Mouse (Mus musculus) liver, embryonic 14.5 days (tissue): ENCODE measurements at regions not wholly inside any gene's neighbourhood (a gene's known extent, or its start where the extent isn't known, plus 50 kb on each side); places are given as distances from the start of the nearest gene placed in this dataset.

Experiments used
- ATAC-seq: fragments of 200-750 bp; cut with Nextera tagmentation; 2 replicates; pipeline ENCODE4 v1.8.0; 2017; ENCODE audit warnings: moderate number of reproducible peaks, mild to moderate bottlenecking, moderate library complexity; ENCODE audit not compliant: insufficient read depth
- DNase-seq, 3 experiments: peaks; one replicate each; pipeline ENCODE4 v3.0.0-alpha.2; 2012 to 2013; ENCODE audit warnings: low read depth in 3 of 3, low spot score in 3 of 3
- H3K27ac ChIP-seq: fragments of 300-500 bp; sonication (generic); 2 replicates; pipeline ENCODE4 v1.5.1; 2014; ENCODE audit warnings: moderate library complexity, mild to moderate bottlenecking, control low read depth, inconsistent platforms
- H3K27me3 ChIP-seq: fragments of 300-500 bp; sonication (generic); 2 replicates; pipeline ENCODE4 v1.6.1; 2014; ENCODE audit warnings: mild to moderate bottlenecking, low read length, moderate library complexity; ENCODE audit not compliant: control insufficient read depth, insufficient read depth
- H3K36me3 ChIP-seq: fragments of 300-500 bp; sonication (generic); replicated peaks from 2 replicates; pipeline ENCODE4 v1.6.1; 2014; ENCODE audit warnings: low read depth; ENCODE audit not compliant: control insufficient read depth, insufficient read depth
- H3K4me1 ChIP-seq, 2 experiments: fragments of 200-500 bp in 1 of 2; fragments of 300-500 bp in 1 of 2; sonication (generic) in 1 of 2; replicated peaks; 2 replicates each; pipeline ENCODE4 v1.6.1; 2012 to 2014; ENCODE audit warnings: antibody characterized with exemption in 1 of 2, inconsistent platforms in 1 of 2, low read length in 1 of 2; ENCODE audit not compliant: control insufficient read depth in 2 of 2, insufficient read depth in 2 of 2
- H3K4me2 ChIP-seq: fragments of 300-500 bp; sonication (generic); 2 replicates; pipeline ENCODE4 v1.6.1; 2014; ENCODE audit warnings: low read depth, mild to moderate bottlenecking, control low read depth, moderate library complexity
- H3K4me3 ChIP-seq, 2 experiments: fragments of 200-500 bp in 1 of 2; fragments of 300-500 bp in 1 of 2; sonication (generic) in 1 of 2; 2 replicates each; pipeline ENCODE4 v1.5.1; 2012 to 2014; ENCODE audit warnings: low read depth in 2 of 2, low read length in 2 of 2, mild to moderate bottlenecking in 2 of 2, control low read depth in 1 of 2, inconsistent platforms in 1 of 2, moderate library complexity in 1 of 2; ENCODE audit not compliant: insufficient read depth in 1 of 2
- H3K9ac ChIP-seq: fragments of 300-500 bp; sonication (generic); replicated peaks from 2 replicates; pipeline ENCODE4 v1.6.1; 2014; ENCODE audit warnings: mild to moderate bottlenecking, control low read depth, moderate library complexity
- H3K9me3 ChIP-seq: fragments of 300-500 bp; sonication (generic); 2 replicates; pipeline ENCODE4 v1.6.1; 2016; ENCODE audit warnings: low read length, mixed read lengths; ENCODE audit not compliant: control insufficient read depth
- CTCF ChIP-seq: IDR thresholded peaks from 2 replicates; pipeline ENCODE4 v1.5.1; 2016; ENCODE audit warnings: antibody characterized with exemption, low read depth, control low read depth
- EP300 ChIP-seq: IDR thresholded peaks from 2 replicates; pipeline ENCODE4 v1.6.1; 2016; ENCODE audit warnings: antibody characterized with exemption, low read depth
- WGBS: fragments of 180-500 bp; shearing (Covaris S2); extraction: QIAGEN DNeasy Blood & Tissue Kit; methylation state at CpG from one replicate; pipeline ENCODE4 v1.1.7; 2014; ENCODE audit not compliant: insufficient replicate concordance; 5-methylcytosine and 5-hydroxymethylcytosine counted together

GRCm38 (mm10) chr14:100366234-100366864 is 81.9 kb upstream of the Klf12 start:
- Histone ChIP-seq H3K27ac (no peak overlapping the region), H3K4me1 (no peaks in the 10 kb centered on the region), H3K27me3 (no peaks in the 10 kb centered on the region), H3K4me3 (no peak overlapping the region), H3K36me3 (no peaks in the 10 kb centered on the region), H3K4me2 (no peak overlapping the region), H3K9ac (no peak overlapping the region), H3K9me3 (no peaks in the 10 kb centered on the region)
- TF ChIP-seq CTCF (no peak), EP300 (no peak)
- ATAC-seq (no peak), DNase-seq (no peak)
- WGBS: 64% methylated on average over 5 of the region's 5 CpGs

GRCm38 (mm10) chr14:100362786-100363185 is 78.3 kb upstream of the Klf12 start:
- H3K27ac ChIP-seq: no peak overlapping the region
- H3K36me3 ChIP-seq: no peaks in the 10 kb centered on the region
- DNase-seq (no peak), ATAC-seq (no peak)
- TF ChIP-seq EP300: no peak
- no peak for TF ChIP-seq CTCF
- H3K9ac ChIP-seq: no peak overlapping the region
- H3K4me3 ChIP-seq: no peak overlapping the region
- no peaks in the 10 kb centered on the region for H3K9me3 ChIP-seq
- H3K4me2 ChIP-seq: no peak overlapping the region
- WGBS: 72% methylated on average over 3 of the region's 3 CpGs
- 0 out of 4 replicates have a peak, but pooled peaks cover 0 to 3% of the 10 kb centered on the region in 2 experiments for H3K4me1 ChIP-seq
- H3K27me3 ChIP-seq: no peaks in the 10 kb centered on the region

- H3K27me3 ChIP-seq: no peaks in the 10 kb centered on the region
- no peak overlapping the region for H3K27ac ChIP-seq
- 58% methylated on average over 1 of the region's 1 CpGs for WGBS
- no peak overlapping the region for H3K9ac ChIP-seq
- no peaks in the 10 kb centered on the region for H3K9me3 ChIP-seq
- 0 out of 4 replicates have a peak, but pooled peaks cover 0 to 3% of the 10 kb centered on the region in 2 experiments for H3K4me1 ChIP-seq
- no peaks in the 10 kb centered on the region for H3K36me3 ChIP-seq
- no peak overlapping the region for H3K4me3 ChIP-seq
- no peak overlapping the region for H3K4me2 ChIP-seq
- no peak for DNase-seq
- TF ChIP-seq CTCF (no peak), EP300 (no peak)
- ATAC-seq: no peak
Measured at GRCm38 (mm10) chr14:100361346-100362029, 77.0 kb upstream of the Klf12 start.

GRCm38 (mm10) chr14:100359881-100360280 is 75.4 kb upstream of the Klf12 start:
- Histone ChIP-seq H3K9me3 (no peaks in the 10 kb centered on the region), H3K4me1 (0 out of 4 replicates have a peak, but pooled peaks cover 0 to 3% of the 10 kb centered on the region in 2 experiments), H3K4me3 (no peak overlapping the region), H3K9ac (no peak overlapping the region), H3K36me3 (no peaks in the 10 kb centered on the region), H3K27ac (no peak overlapping the region), H3K4me2 (no peak overlapping the region), H3K27me3 (no peaks in the 10 kb centered on the region)
- DNase-seq (no peak), ATAC-seq (no peak)
- TF ChIP-seq EP300 (no peak), CTCF (no peak)
- 61% methylated on average over 3 of the region's 3 CpGs for WGBS

- 72% methylated on average over 4 of the region's 4 CpGs for WGBS
- Histone ChIP-seq H3K9ac (no peak overlapping the region), H3K27me3 (no peaks in the 10 kb centered on the region), H3K4me3 (no peak overlapping the region), H3K36me3 (no peaks in the 10 kb centered on the region), H3K27ac (no peak overlapping the region), H3K9me3 (no peaks in the 10 kb centered on the region), H3K4me1 (peaks cover 0 to 3% of the 10 kb centered on the region in 2 experiments; a peak in 1 of 4 replicates), H3K4me2 (no peak overlapping the region)
- ATAC-seq (no peak), DNase-seq (no peak)
- TF ChIP-seq EP300 (no peak), CTCF (no peak)
Measured at GRCm38 (mm10) chr14:100357131-100357530, 72.7 kb upstream of the Klf12 start.
